Mouse (Mus musculus) ES-E14 (cell line): ENCODE data around the gene Abca4.

ENCODE experiments used
- CHD2 ChIP-seq: IDR thresholded peaks from 2 replicates; pipeline ENCODE4 v1.6.1; 2014; ENCODE audit warnings: mild to moderate bottlenecking, low read depth, low read length, inconsistent platforms
- HCFC1 ChIP-seq: IDR thresholded peaks from 2 replicates; pipeline ENCODE4 v1.6.1; 2012; ENCODE audit warnings: low read length, inconsistent platforms, borderline replicate concordance; ENCODE audit not compliant: insufficient read depth
- MAFK ChIP-seq: IDR thresholded peaks from 2 replicates; pipeline ENCODE4 v1.6.1; 2014; ENCODE audit warnings: mild to moderate bottlenecking, low read depth, low read length, inconsistent platforms; ENCODE audit not compliant: insufficient read depth
- ZC3H11A ChIP-seq: IDR thresholded peaks from 2 replicates; pipeline ENCODE4 v1.6.1; 2012; ENCODE audit warnings: low read depth, mild to moderate bottlenecking, inconsistent platforms, low read length, borderline replicate concordance
- ZNF384 ChIP-seq: IDR thresholded peaks from 2 replicates; pipeline ENCODE4 v1.6.1; 2012; ENCODE audit warnings: low read depth, low read length, inconsistent platforms

GRCm38 (mm10) chr3:122047921-122048861, 3.9 kb downstream of the Abca4 start:
- TF ChIP-seq MAFK = no peak
- no peak for TF ChIP-seq HCFC1
- no peak for TF ChIP-seq CHD2
- TF ChIP-seq ZNF384 = no peak
- TF ChIP-seq ZC3H11A = no peak
